Mouse (Mus musculus) hindbrain, embryonic 15.5 days (tissue): ENCODE results near the gene Pycr1. TPM values are rescaled to one million over a fixed set of nuclear protein-coding genes. Genes with fewer than 3 reads are reported as not detected.

Experiments
- microRNA-seq: library from miRNA; unstranded; fragments of <30 nt; microRNA quantifications from one replicate; pipeline ENCODE4, GENCODE M21; 2016
- polyA plus RNA-seq: library from polyadenylated mRNA; unstranded; fragments of >200 nt; fragmentation: Nextera tagmentation; extraction: Ambion mirVana; gene quantifications from 2 replicates; pipeline ENCODE4 v1.2.1, GENCODE M21; 2015

Gene Pycr1
- polyA plus RNA-seq, 1 experiment from 2014 or later: 21.3 TPM

Small RNA genes within 50 kb of the gene (microRNA-seq; reads per million reads assigned to microRNA genes)
- 1.3 reads per million for gene Mir6936

Other genes with a start within 250 kb of the Pycr1 start
- 34.9 and 36.9 TPM in 2 replicates for gene Nploc4, start 206.1 kb downstream of the Pycr1 start, polyA plus RNA-seq
- not detected in 2 replicates for gene Tspan10, start 201.1 kb downstream of the Pycr1 start, polyA plus RNA-seq
- gene Pde6g, start 190.3 kb downstream of the Pycr1 start, polyA plus RNA-seq: 0.22 and 0.51 TPM in 2 replicates
- gene Oxld1, start 185.7 kb downstream of the Pycr1 start, polyA plus RNA-seq: 11.5 and 12.0 TPM in 2 replicates
- 24.8 and 28.9 TPM in 2 replicates for gene Ccdc137, start 185.7 kb downstream of the Pycr1 start, polyA plus RNA-seq
- 61.5 and 64.1 TPM in 2 replicates for gene Arl16, start 176.2 kb downstream of the Pycr1 start, polyA plus RNA-seq
- gene Mrpl12, start 159.2 kb downstream of the Pycr1 start, polyA plus RNA-seq: 122 and 125 TPM in 2 replicates
- 31.7 and 31.9 TPM in 2 replicates for gene Slc25a10, start 151.9 kb downstream of the Pycr1 start, polyA plus RNA-seq
- 0.41 and 0.75 TPM in 2 replicates for gene Gcgr, start 113.1 kb downstream of the Pycr1 start, polyA plus RNA-seq
- 243 and 246 TPM in 2 replicates for gene Mcrip1, start 94.0 kb downstream of the Pycr1 start, polyA plus RNA-seq
- gene Ppp1r27, start 92.6 kb downstream of the Pycr1 start, polyA plus RNA-seq: not detected in 2 replicates
- 263 and 274 TPM in 2 replicates for gene P4hb, start 70.5 kb downstream of the Pycr1 start, polyA plus RNA-seq
- 492 and 533 TPM in 2 replicates for gene Arhgdia, start 62.1 kb downstream of the Pycr1 start, polyA plus RNA-seq
- 247 and 251 TPM in 2 replicates for gene Alyref, start 45.4 kb downstream of the Pycr1 start, polyA plus RNA-seq
- gene Anapc11, start 45.3 kb downstream of the Pycr1 start, polyA plus RNA-seq: 200 and 215 TPM in 2 replicates
- gene Npb, start 35.3 kb downstream of the Pycr1 start, polyA plus RNA-seq: 0.71 and 1.1 TPM in 2 replicates
- 213 and 226 TPM in 2 replicates for gene Pcyt2, start 25.8 kb downstream of the Pycr1 start, polyA plus RNA-seq
- 43.4 and 45.6 TPM in 2 replicates for gene Sirt7, start 18.5 kb downstream of the Pycr1 start, polyA plus RNA-seq
- 42.5 and 42.7 TPM in 2 replicates for gene Mafg, start 10.2 kb downstream of the Pycr1 start, polyA plus RNA-seq
- 0.67 and 1.0 TPM in 2 replicates for gene Myadml2, start 4.4 kb upstream of the Pycr1 start, polyA plus RNA-seq
- gene Notum, start 17.4 kb upstream of the Pycr1 start, polyA plus RNA-seq: 2.2 and 2.3 TPM in 2 replicates
- 140 and 154 TPM in 2 replicates for gene Aspscr1, start 29.2 kb upstream of the Pycr1 start, polyA plus RNA-seq
- 107 and 109 TPM in 2 replicates for gene Cenpx, start 70.0 kb upstream of the Pycr1 start, polyA plus RNA-seq
- gene Lrrc45, start 70.2 kb upstream of the Pycr1 start, polyA plus RNA-seq: 74.9 and 81.2 TPM in 2 replicates
- gene Rac3, start 77.7 kb upstream of the Pycr1 start, polyA plus RNA-seq: 540 and 587 TPM in 2 replicates
- 8.8 and 10.4 TPM in 2 replicates for gene Dcxr, start 83.5 kb upstream of the Pycr1 start, polyA plus RNA-seq
- gene Cbr2, start 88.3 kb upstream of the Pycr1 start, polyA plus RNA-seq: 0.97 and 2.1 TPM in 2 replicates
- gene Hmga1b, start 119.0 kb upstream of the Pycr1 start, polyA plus RNA-seq: 2.1 and 2.9 TPM in 2 replicates
- gene Rfng, start 140.4 kb upstream of the Pycr1 start, polyA plus RNA-seq: 119 and 141 TPM in 2 replicates
- gene Gps1, start 140.5 kb upstream of the Pycr1 start, polyA plus RNA-seq: 275 and 300 TPM in 2 replicates
- 45.2 and 48.6 TPM in 2 replicates for gene Dus1l, start 152.6 kb upstream of the Pycr1 start, polyA plus RNA-seq
- gene Fasn, start 180.8 kb upstream of the Pycr1 start, polyA plus RNA-seq: 90.0 and 94.7 TPM in 2 replicates